Mouse (Mus musculus): ENCODE results near the gene Ahdc1. TPM values are rescaled to one million over a fixed set of nuclear protein-coding genes. Genes with fewer than 3 reads are reported as not detected.
"Not testable (repeated sequence)": the region's sequence is repeated elsewhere in the genome, so short reads cannot be mapped to it uniquely, and the experiment has no call there.

The Ahdc1 gene
- polyA plus RNA-seq, 1 experiment from 2014 or later, result 8.1 TPM

GRCm38 (mm10) chr4:133093056-133093455, 82.0 kb downstream of the Ahdc1 start:
- Histone ChIP-seq H3K4me1 (peaks cover 56% of the 10 kb centered on the region), H3K9ac (no peak overlapping the region; the same call in 1 of the 2 replicates), H3K4me2 (no peak overlapping the region), H3K36me3 (replicated peaks) (no peaks in the 10 kb centered on the region), H3K4me3 (replicated peaks) (no peak overlapping the region), H3K27ac (peak overlapping the region; percentile 90), H3K27me3 (peaks cover 24% of the 10 kb centered on the region), H3K9me3 (no peaks in the 10 kb centered on the region)
- WGBS, result 63% methylated on average over 6 of the region's 6 CpGs
- no peak for ATAC-seq (ENCODE audit: low FRiP score)

GRCm38 (mm10) chr4:133093481-133094033, 82.5 kb downstream of the Ahdc1 start:
- Histone ChIP-seq H3K4me1 (peaks cover 56% of the 10 kb centered on the region), H3K4me2 (no peak overlapping the region), H3K27ac (peak overlapping the region; percentile 90), H3K27me3 (peaks cover 24% of the 10 kb centered on the region), H3K9me3 (no peaks in the 10 kb centered on the region), H3K4me3 (replicated peaks) (no peak overlapping the region), H3K9ac (no peak overlapping the region; the same call in 1 of the 2 replicates), H3K36me3 (replicated peaks) (no peaks in the 10 kb centered on the region)
- WGBS, result 20% methylated on average over 6 of the region's 6 CpGs
- ATAC-seq (ENCODE audit: low FRiP score), result no peak

GRCm38 (mm10) chr4:133094255-133094654, 83.2 kb downstream of the Ahdc1 start:
- 30% methylated on average over 1 of the region's 1 CpGs for WGBS
- no peak for ATAC-seq (ENCODE audit: low FRiP score)
- H3K4me2 ChIP-seq, result no peak overlapping the region
- H3K27ac ChIP-seq, result peak overlapping the region; percentile 90
- H3K4me3 ChIP-seq (replicated peaks), result no peak overlapping the region
- peaks cover 24% of the 10 kb centered on the region for H3K27me3 ChIP-seq
- no peaks in the 10 kb centered on the region for H3K9me3 ChIP-seq
- H3K4me1 ChIP-seq, result peaks cover 56% of the 10 kb centered on the region
- H3K36me3 ChIP-seq (replicated peaks), result no peaks in the 10 kb centered on the region
- H3K9ac ChIP-seq, result no peak overlapping the region

GRCm38 (mm10) chr4:133094936-133095733, 84.1 kb downstream of the Ahdc1 start:
- WGBS, result 24% methylated on average over 16 of the region's 16 CpGs
- peak overlapping the region; percentile 30 for H3K9ac ChIP-seq
- no peaks in the 10 kb centered on the region for H3K36me3 ChIP-seq (replicated peaks)
- peak; percentile 87 for ATAC-seq (ENCODE audit: low FRiP score)
- H3K27me3 ChIP-seq, result peaks cover 24% of the 10 kb centered on the region
- peak overlapping the region; percentile 48 for H3K4me2 ChIP-seq
- H3K4me1 ChIP-seq, result peaks cover 50% of the 10 kb centered on the region
- H3K27ac ChIP-seq, result peak overlapping the region; percentile 90
- H3K4me3 ChIP-seq (replicated peaks), result peak overlapping the region; percentile 16
- H3K9me3 ChIP-seq, result no peaks in the 10 kb centered on the region

GRCm38 (mm10) chr4:133095734-133096065, 84.6 kb downstream of the Ahdc1 start:
- H3K4me1 ChIP-seq, result peaks cover 45% of the 10 kb centered on the region
- peak overlapping the region; percentile 48 for H3K4me2 ChIP-seq
- not testable (repeated sequence) for ATAC-seq (ENCODE audit: low FRiP score); H3K9me3 ChIP-seq; H3K36me3 ChIP-seq (replicated peaks)
- peaks cover 24% of the 10 kb centered on the region for H3K27me3 ChIP-seq
- 10% methylated on average over 3 of the region's 3 CpGs for WGBS
- H3K4me3 ChIP-seq (replicated peaks), result peak overlapping the region; percentile 16; the same call in 1 of the 2 replicates
- peak overlapping the region; percentile 30; the same call in 1 of the 2 replicates for H3K9ac ChIP-seq
- peak overlapping the region; percentile 90 for H3K27ac ChIP-seq

GRCm38 (mm10) chr4:133096671-133097070, 85.6 kb downstream of the Ahdc1 start:
- H3K36me3 ChIP-seq (replicated peaks); H3K9me3 ChIP-seq; ATAC-seq (ENCODE audit: low FRiP score); H3K27ac ChIP-seq; H3K9ac ChIP-seq: not testable (repeated sequence)
- peaks cover 19% of the 10 kb centered on the region for H3K27me3 ChIP-seq
- H3K4me2 ChIP-seq, result 0 out of 2 replicates have a peak overlapping the region, but pooled peaks have one; percentile 29
- peaks cover 36% of the 10 kb centered on the region for H3K4me1 ChIP-seq
- WGBS, result 0% methylated on average over 15 of the region's 26 CpGs
- peak overlapping the region; percentile 34 for H3K4me3 ChIP-seq (replicated peaks)

- Histone ChIP-seq H3K4me3 (replicated peaks) (no peak overlapping the region), H3K27me3 (no peaks in the 10 kb centered on the region), H3K9ac (no peak overlapping the region), H3K4me1 (peaks cover 12% of the 10 kb centered on the region), H3K4me2 (no peak overlapping the region), H3K36me3 (replicated peaks) (no peaks in the 10 kb centered on the region), H3K27ac (no peak overlapping the region), H3K9me3 (no peaks in the 10 kb centered on the region)
- WGBS, result 87% methylated on average over 9 of the region's 9 CpGs
- ATAC-seq (ENCODE audit: low FRiP score), result no peak
These were observed 90.7 kb downstream of the Ahdc1 start for GRCm38 (mm10) chr4:133101751-133102150.

GRCm38 (mm10) chr4:133103525-133104193, 92.6 kb downstream of the Ahdc1 start:
- no peak overlapping the region for H3K4me3 ChIP-seq (replicated peaks)
- H3K4me1 ChIP-seq, result peaks cover 12% of the 10 kb centered on the region
- ATAC-seq (ENCODE audit: low FRiP score), result no peak
- H3K27ac ChIP-seq, result no peak overlapping the region
- no peaks in the 10 kb centered on the region for H3K9me3 ChIP-seq
- H3K36me3 ChIP-seq (replicated peaks), result no peaks in the 10 kb centered on the region
- H3K27me3 ChIP-seq, result no peaks in the 10 kb centered on the region
- 25% methylated on average over 14 of the region's 16 CpGs for WGBS
- H3K9ac ChIP-seq, result no peak overlapping the region
- no peak overlapping the region for H3K4me2 ChIP-seq

- H3K4me2 ChIP-seq, result no peak overlapping the region
- peaks cover 12% of the 10 kb centered on the region for H3K4me1 ChIP-seq
- H3K27ac ChIP-seq, result no peak overlapping the region
- H3K4me3 ChIP-seq (replicated peaks), result no peak overlapping the region
- WGBS, result 35% methylated on average over 10 of the region's 10 CpGs
- H3K36me3 ChIP-seq (replicated peaks), result no peaks in the 10 kb centered on the region
- H3K9me3 ChIP-seq, result no peaks in the 10 kb centered on the region
- no peak for ATAC-seq (ENCODE audit: low FRiP score)
- no peaks in the 10 kb centered on the region for H3K27me3 ChIP-seq
- no peak overlapping the region for H3K9ac ChIP-seq
These were observed 93.1 kb downstream of the Ahdc1 start for GRCm38 (mm10) chr4:133104194-133104569.

- no peak overlapping the region for H3K4me2 ChIP-seq
- H3K27me3 ChIP-seq, result no peaks in the 10 kb centered on the region
- H3K4me1 ChIP-seq, result peaks cover 12% of the 10 kb centered on the region
- no peak overlapping the region for H3K9ac ChIP-seq
- no peak overlapping the region for H3K4me3 ChIP-seq (replicated peaks)
- ATAC-seq (ENCODE audit: low FRiP score), result no peak
- 94% methylated on average over 7 of the region's 7 CpGs for WGBS
- no peaks in the 10 kb centered on the region for H3K36me3 ChIP-seq (replicated peaks)
- no peak overlapping the region for H3K27ac ChIP-seq
- H3K9me3 ChIP-seq, result no peaks in the 10 kb centered on the region
These were observed 95.6 kb downstream of the Ahdc1 start for GRCm38 (mm10) chr4:133106691-133107090.

- no peak overlapping the region for H3K9ac ChIP-seq
- no peak overlapping the region for H3K4me2 ChIP-seq
- H3K27me3 ChIP-seq, result no peaks in the 10 kb centered on the region
- no peaks in the 10 kb centered on the region for H3K9me3 ChIP-seq
- no peak overlapping the region for H3K27ac ChIP-seq
- no peak overlapping the region for H3K4me3 ChIP-seq (replicated peaks)
- 58% methylated on average over 13 of the region's 13 CpGs for WGBS
- H3K36me3 ChIP-seq (replicated peaks), result no peaks in the 10 kb centered on the region
- no peak for ATAC-seq (ENCODE audit: low FRiP score)
- H3K4me1 ChIP-seq, result peaks cover 9% of the 10 kb centered on the region
These were observed 96.8 kb downstream of the Ahdc1 start for GRCm38 (mm10) chr4:133107788-133108281.

- Histone ChIP-seq H3K4me2 (no peak overlapping the region), H3K27me3 (no peaks in the 10 kb centered on the region), H3K9ac (no peak overlapping the region), H3K9me3 (no peaks in the 10 kb centered on the region), H3K4me1 (peaks cover 6% of the 10 kb centered on the region), H3K36me3 (replicated peaks) (no peaks in the 10 kb centered on the region), H3K4me3 (replicated peaks) (no peak overlapping the region), H3K27ac (no peak overlapping the region)
- ATAC-seq (ENCODE audit: low FRiP score), result no peak
- 77% methylated on average over 13 of the region's 13 CpGs for whole genome bisulfite sequencing
These were observed 97.6 kb downstream of the Ahdc1 start for GRCm38 (mm10) chr4:133108481-133109334.

All from forebrain, embryonic 12.5 days (tissue).